Mouse (Mus musculus): ENCODE results near the gene Tnf. TPM values are rescaled to one million over a fixed set of nuclear protein-coding genes. Genes with fewer than 3 reads are reported as not detected.

Gene Tnf
- total and polyA plus RNA-seq, 2 experiments from 2014 or later: 0.09 TPM; not detected in 1

GRCm38 (mm10) chr17:35247144-35247543, 45.3 kb upstream of the Tnf start:
- Histone ChIP-seq H3K4me3 (ENCODE audit: low read depth, low read length) (no peak overlapping the region), H3K9ac (replicated peaks; ENCODE audit: low read length, poor library complexity, severe bottlenecking) (no peak overlapping the region), H3K27me3 (ENCODE audit: insufficient read depth, low read length) (no peaks in the 10 kb centered on the region), H3K4me1 (ENCODE audit: insufficient read depth, low read length) (peaks cover 11% of the 10 kb centered on the region; the same call in 1 of the 2 replicates), H3K4me2 (ENCODE audit: low read depth, low read length, poor library complexity, severe bottlenecking) (no peak overlapping the region), H3K36me3 (ENCODE audit: insufficient read depth, low read length) (peaks cover 77% of the 10 kb centered on the region), H3K27ac (ENCODE audit: low read depth, low read length) (no peak overlapping the region), H3K9me3 (ENCODE audit: low read length) (no peaks in the 10 kb centered on the region)
- ATAC-seq (ENCODE audit: low FRiP score) (no peak), DNase-seq (ENCODE audit: low spot score) (no peak)
- no peak for TF ChIP-seq CTCF (IDR thresholded peaks at IDR 0.05)
- WGBS: 93% methylated on average over 7 of the region's 7 CpGs

- Histone ChIP-seq H3K4me3 (ENCODE audit: low read depth, low read length) (no peak overlapping the region; the same call in 1 of the 2 replicates), H3K36me3 (ENCODE audit: insufficient read depth, low read length) (peaks cover 70% of the 10 kb centered on the region), H3K4me1 (ENCODE audit: insufficient read depth, low read length) (peaks cover 11% of the 10 kb centered on the region; the same call in 1 of the 2 replicates), H3K9me3 (ENCODE audit: low read length) (no peaks in the 10 kb centered on the region), H3K4me2 (ENCODE audit: low read depth, low read length, poor library complexity, severe bottlenecking) (no peak overlapping the region), H3K27me3 (ENCODE audit: insufficient read depth, low read length) (no peaks in the 10 kb centered on the region), H3K27ac (ENCODE audit: low read depth, low read length) (no peak overlapping the region), H3K9ac (replicated peaks; ENCODE audit: low read length, poor library complexity, severe bottlenecking) (no peak overlapping the region)
- peak; percentile 71 for TF ChIP-seq CTCF (IDR thresholded peaks at IDR 0.05)
- DNase-seq (ENCODE audit: low spot score) (peak; percentile 49), ATAC-seq (ENCODE audit: low FRiP score) (no peak)
- WGBS: 76% methylated on average over 15 of the region's 15 CpGs
Measured at GRCm38 (mm10) chr17:35245731-35246623, 44.2 kb upstream of the Tnf start.

- Histone ChIP-seq H3K9me3 (ENCODE audit: low read length) (no peaks in the 10 kb centered on the region), H3K27me3 (ENCODE audit: insufficient read depth, low read length) (no peaks in the 10 kb centered on the region), H3K4me2 (ENCODE audit: low read depth, low read length, poor library complexity, severe bottlenecking) (no peak overlapping the region), H3K4me1 (ENCODE audit: insufficient read depth, low read length) (peaks cover 11% of the 10 kb centered on the region; the same call in 1 of the 2 replicates), H3K4me3 (ENCODE audit: low read depth, low read length) (peak overlapping the region; percentile 82; the same call in 1 of the 2 replicates), H3K36me3 (ENCODE audit: insufficient read depth, low read length) (peaks cover 61% of the 10 kb centered on the region), H3K9ac (replicated peaks; ENCODE audit: low read length, poor library complexity, severe bottlenecking) (no peak overlapping the region), H3K27ac (ENCODE audit: low read depth, low read length) (no peak overlapping the region)
- DNase-seq (ENCODE audit: low spot score) (no peak), ATAC-seq (ENCODE audit: low FRiP score) (no peak)
- TF ChIP-seq CTCF (IDR thresholded peaks at IDR 0.05): no peak
- 69% methylated on average over 2 of the region's 2 CpGs for WGBS
Measured at GRCm38 (mm10) chr17:35244999-35245398, 43.2 kb upstream of the Tnf start.

- 2% methylated on average over 16 of the region's 16 CpGs for WGBS
- ATAC-seq (ENCODE audit: low FRiP score) (no peak), DNase-seq (ENCODE audit: low spot score) (peak; percentile 81)
- Histone ChIP-seq H3K27ac (ENCODE audit: low read depth, low read length) (peak overlapping the region; percentile 99), H3K36me3 (ENCODE audit: insufficient read depth, low read length) (peaks cover 43% of the 10 kb centered on the region), H3K4me1 (ENCODE audit: insufficient read depth, low read length) (peaks cover 11% of the 10 kb centered on the region; the same call in 1 of the 2 replicates), H3K9ac (replicated peaks; ENCODE audit: low read length, poor library complexity, severe bottlenecking) (peak overlapping the region; percentile 97), H3K4me2 (ENCODE audit: low read depth, low read length, poor library complexity, severe bottlenecking) (peak overlapping the region; percentile 73), H3K9me3 (ENCODE audit: low read length) (no peaks in the 10 kb centered on the region), H3K4me3 (ENCODE audit: low read depth, low read length) (peak overlapping the region; percentile 82), H3K27me3 (ENCODE audit: insufficient read depth, low read length) (no peaks in the 10 kb centered on the region)
- peak; percentile 33; the same call in 1 of the 2 replicates for TF ChIP-seq CTCF (IDR thresholded peaks at IDR 0.05)
Measured at GRCm38 (mm10) chr17:35243086-35243485, 41.3 kb upstream of the Tnf start.

- H3K4me2 ChIP-seq (ENCODE audit: low read depth, low read length, poor library complexity, severe bottlenecking): peak overlapping the region; percentile 73
- H3K4me1 ChIP-seq (ENCODE audit: insufficient read depth, low read length): peaks cover 11% of the 10 kb centered on the region; the same call in 1 of the 2 replicates
- peak overlapping the region; percentile 97 for H3K9ac ChIP-seq (replicated peaks; ENCODE audit: low read length, poor library complexity, severe bottlenecking)
- ATAC-seq (ENCODE audit: low FRiP score) (peak; percentile 60), DNase-seq (ENCODE audit: low spot score) (peak; percentile 88)
- under 1% methylated on average over 55 of the region's 55 CpGs for WGBS
- H3K27me3 ChIP-seq (ENCODE audit: insufficient read depth, low read length): no peaks in the 10 kb centered on the region
- H3K36me3 ChIP-seq (ENCODE audit: insufficient read depth, low read length): peaks cover 36% of the 10 kb centered on the region
- H3K27ac ChIP-seq (ENCODE audit: low read depth, low read length): peak overlapping the region; percentile 99
- H3K9me3 ChIP-seq (ENCODE audit: low read length): no peaks in the 10 kb centered on the region
- TF ChIP-seq CTCF (IDR thresholded peaks at IDR 0.05): peak; percentile 57
- H3K4me3 ChIP-seq (ENCODE audit: low read depth, low read length): peak overlapping the region; percentile 82
Measured at GRCm38 (mm10) chr17:35242015-35242941, 40.5 kb upstream of the Tnf start.

Measured in midbrain, postnatal 0 days (tissue).